Mouse (Mus musculus): ENCODE data around the gene Tfpi.
"Not testable (repeated sequence)": the region's sequence is repeated elsewhere in the genome, so short reads cannot be mapped to it uniquely, and the experiment has no call there.

The Tfpi gene

GRCm38 (mm10) chr2:84388537-84388936 is 88.0 kb downstream of the Tfpi start:
- not testable (repeated sequence) for DNase-seq (ENCODE audit: low spot score)

DNA sequence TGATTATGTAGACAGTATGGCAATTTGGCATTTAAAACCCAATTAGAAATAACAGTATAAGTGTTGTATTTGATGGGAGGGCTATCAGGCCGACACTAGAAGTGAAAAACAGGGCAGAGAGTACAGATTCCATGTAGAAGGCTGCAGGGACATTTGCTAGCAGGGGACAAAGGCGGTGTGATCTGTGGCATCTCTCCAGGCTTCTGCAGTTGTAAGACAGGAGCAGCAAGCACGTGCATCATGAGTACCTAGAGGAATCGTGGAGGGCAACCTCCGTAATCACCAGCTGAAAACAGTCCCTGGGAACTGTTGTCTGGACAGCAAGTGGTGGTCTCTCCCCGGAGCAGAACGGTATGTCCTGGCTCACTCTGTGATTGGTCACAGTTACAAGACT is 88.6 kb downstream of the Tfpi start:
- DNase-seq (ENCODE audit: low spot score), result no peak

DNA sequence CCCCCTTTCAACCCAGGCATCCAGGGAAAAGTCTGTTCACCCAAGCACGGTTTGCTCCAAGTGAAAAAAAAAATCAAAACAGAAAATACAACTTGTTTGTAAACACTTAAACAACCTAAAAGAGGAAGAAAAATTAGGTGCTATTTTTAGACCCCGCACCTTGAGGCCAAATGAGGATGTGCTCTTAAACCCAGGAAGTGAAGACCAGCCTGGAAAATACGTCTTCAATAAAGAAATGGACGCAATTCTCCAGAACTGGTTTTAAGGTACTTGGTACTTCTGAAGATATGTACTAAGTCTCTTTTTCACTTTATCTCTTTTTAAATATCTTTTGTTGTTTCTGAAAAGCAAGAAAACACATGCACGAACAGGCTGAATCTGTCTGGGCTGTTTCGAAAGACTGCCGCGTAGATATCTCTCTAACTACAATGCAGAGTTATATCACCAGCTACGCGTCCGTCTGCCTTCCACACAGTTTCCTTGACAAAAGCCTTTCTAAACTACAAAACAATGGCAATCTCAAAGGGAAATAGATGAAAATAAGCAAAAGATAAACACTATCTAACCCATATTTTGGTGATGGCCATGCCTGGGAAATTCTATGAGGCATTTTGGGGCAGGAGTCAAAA is 89.1 kb downstream of the Tfpi start:
- DNase-seq (ENCODE audit: low spot score), result no peak

- no peak for DNase-seq (ENCODE audit: low spot score)
Observed at GRCm38 (mm10) chr2:84386563-84387393, 89.8 kb downstream of the Tfpi start.

DNA sequence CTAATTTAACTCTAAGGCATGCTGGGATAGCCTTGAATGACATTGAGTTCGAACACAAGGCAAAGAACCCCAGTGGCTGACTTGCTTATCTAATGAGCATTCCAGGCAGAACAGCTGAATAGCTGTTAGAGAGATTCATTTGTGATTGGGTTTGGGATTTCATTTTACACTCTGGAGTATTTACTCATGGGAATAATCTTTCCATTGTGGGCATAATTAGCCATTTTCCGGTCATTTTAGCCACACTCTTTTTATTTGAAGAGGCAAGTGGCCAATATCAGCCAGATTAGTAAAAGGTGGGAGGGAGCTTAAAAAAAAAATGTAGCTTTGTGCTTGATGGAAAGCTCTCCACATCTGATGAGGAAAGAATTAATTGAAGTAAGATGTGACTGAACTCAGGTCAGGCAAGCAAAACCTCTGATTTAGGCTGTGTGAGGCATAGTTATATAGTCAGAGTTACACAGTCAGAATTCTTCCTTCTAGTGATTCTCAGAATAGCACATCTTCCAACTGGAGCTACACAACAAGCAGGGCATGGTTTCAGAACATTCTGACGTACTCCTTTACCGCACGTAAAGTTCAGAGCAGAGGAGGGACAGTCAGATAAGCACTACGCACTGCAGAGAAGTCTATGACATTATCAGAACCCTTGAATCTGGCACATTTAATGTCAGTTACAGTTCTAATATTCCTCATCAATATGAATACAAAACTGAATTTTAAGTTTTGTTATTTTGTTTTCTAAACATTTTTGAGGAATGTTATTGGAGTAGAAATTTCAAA is 91.5 kb downstream of the Tfpi start:
- no peak for DNase-seq (ENCODE audit: low spot score)

DNA sequence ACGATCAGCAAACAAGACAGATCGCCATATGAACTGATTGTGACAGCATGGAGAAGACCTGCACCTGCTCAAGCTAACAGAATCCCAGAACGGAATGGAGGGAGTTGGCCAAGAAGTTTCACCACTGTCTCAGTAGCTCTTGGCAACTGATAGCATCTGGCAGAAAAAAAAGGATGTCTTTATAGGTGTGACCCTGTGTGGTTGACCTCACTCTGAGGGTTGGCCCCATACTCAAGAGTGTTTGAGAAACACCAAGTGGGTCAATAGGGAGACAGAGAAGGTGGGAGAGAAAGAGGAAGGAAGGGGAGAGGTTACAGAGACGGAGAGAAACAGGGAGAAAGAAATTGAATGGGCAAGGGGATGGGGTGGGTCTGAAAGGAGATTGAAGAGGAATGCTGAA is 92.7 kb downstream of the Tfpi start:
- no peak for DNase-seq (ENCODE audit: low spot score)

Measured in embryo, embryonic 10 days (tissue).